Mouse (Mus musculus) thymus, adult 2 months (tissue): ENCODE measurements around the gene Plce1. TPM values are rescaled to one million over a fixed set of nuclear protein-coding genes. Genes with fewer than 3 reads are reported as not detected.

Experiments used
- DNase-seq: peaks from one replicate; pipeline ENCODE4 v3.0.0; 2021
- H3K27ac ChIP-seq: fragments of 200-500 bp; 2 replicates; pipeline ENCODE4 v1.5.1; 2012; ENCODE audit warnings: low read length, control low read depth; ENCODE audit not compliant: control insufficient read depth, insufficient read depth
- H3K27me3 ChIP-seq: fragments of 200-500 bp; 2 replicates; pipeline ENCODE4 v1.6.1; 2012; ENCODE audit warnings: mild to moderate bottlenecking, low read length, moderate library complexity, mixed read lengths; ENCODE audit not compliant: control insufficient read depth, insufficient read depth
- H3K36me3 ChIP-seq: fragments of 200-500 bp; 2 replicates; pipeline ENCODE4 v1.6.1; 2012; ENCODE audit warnings: mild to moderate bottlenecking, low read length, moderate library complexity; ENCODE audit not compliant: control insufficient read depth, insufficient read depth
- H3K4me1 ChIP-seq: fragments of 200-500 bp; replicated peaks from 2 replicates; pipeline ENCODE4 v1.6.1; 2012; ENCODE audit warnings: low read length; ENCODE audit not compliant: control insufficient read depth, insufficient read depth
- H3K4me3 ChIP-seq: fragments of 200-500 bp; 2 replicates; pipeline ENCODE4 v1.5.1; 2012; ENCODE audit warnings: mild to moderate bottlenecking, low read length, control low read depth, moderate library complexity; ENCODE audit not compliant: control insufficient read depth, insufficient read depth
- CTCF ChIP-seq: fragments of 200-500 bp; IDR thresholded peaks from 2 replicates; pipeline ENCODE4 v1.5.1; 2012; ENCODE audit warnings: mild to moderate bottlenecking, control low read depth, low read length, moderate library complexity, borderline replicate concordance; ENCODE audit not compliant: control insufficient read depth, poor library complexity, insufficient read depth; ENCODE audit errors: extremely low read depth
- POLR2A ChIP-seq: fragments of 200-500 bp; IDR thresholded peaks from 2 replicates; pipeline ENCODE4 v1.6.1; 2012; ENCODE audit warnings: mild to moderate bottlenecking, low read length, control low read depth, moderate library complexity; ENCODE audit not compliant: control insufficient read depth, poor library complexity, insufficient read depth; ENCODE audit errors: extremely low read depth
- WGBS: fragments of 180-500 bp; shearing (Covaris S2); methylation state at CpG from one replicate; pipeline ENCODE4 v1.1.7; 2018; 5-methylcytosine and 5-hydroxymethylcytosine counted together
- polyA plus RNA-seq: library from polyadenylated mRNA; depleted of rRNA; stranded (reverse); fragments of >200 nt; gene quantifications from 2 replicates; pipeline ENCODE4 v1.2.3, GENCODE M21; 2012

The Plce1 gene
- polyA plus RNA-seq, 1 experiment: 1.2 TPM

DNA sequence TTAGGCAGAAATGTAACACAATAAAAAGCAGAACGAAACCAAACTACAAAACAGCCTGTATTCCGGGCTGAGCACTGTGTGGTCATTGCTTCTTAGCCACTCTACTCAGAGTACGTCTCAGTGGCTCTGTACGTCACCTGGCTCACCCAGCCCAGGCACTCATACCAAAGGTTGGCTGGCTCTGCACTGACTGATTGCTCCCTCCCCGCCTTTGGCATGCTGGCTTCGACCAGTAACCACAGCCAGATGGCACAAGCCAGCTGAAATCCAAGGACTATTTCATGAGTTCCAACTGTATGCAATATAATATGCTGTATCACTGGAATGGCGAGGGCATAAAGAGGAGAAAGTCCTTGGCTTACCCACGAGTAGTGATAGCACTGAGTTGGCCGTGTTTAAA, 121.9 kb downstream of the Plce1 start:
- no peaks in the 10 kb centered on the region for H3K27me3 ChIP-seq
- TF ChIP-seq CTCF (no peak), POLR2A (no peak)
- no peak overlapping the region for H3K27ac ChIP-seq
- WGBS: 85% methylated on average over 9 of the region's 9 CpGs
- no peaks in the 10 kb centered on the region for H3K4me1 ChIP-seq
- no peak for DNase-seq
- H3K4me3 ChIP-seq: no peak overlapping the region
- H3K36me3 ChIP-seq: no peaks in the 10 kb centered on the region

DNA sequence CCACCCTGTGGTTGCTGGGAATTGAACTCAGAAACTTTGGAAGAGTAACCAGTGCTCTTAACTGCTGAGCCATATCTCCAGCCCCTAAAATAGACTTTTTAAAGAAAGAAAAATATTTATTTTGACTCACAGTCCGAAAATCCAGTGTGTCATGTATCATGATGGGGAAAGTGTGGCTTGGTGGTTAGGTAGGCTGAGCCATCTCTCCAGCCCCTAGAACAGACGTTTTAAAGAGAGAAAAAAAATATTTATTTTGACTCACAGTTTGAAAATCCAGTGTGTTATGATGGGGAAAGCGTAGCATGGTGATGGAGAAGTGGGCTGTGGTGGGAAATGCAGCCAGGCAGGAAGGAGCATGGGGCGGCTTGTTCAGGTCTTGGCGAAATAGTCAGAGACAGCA, 126.3 kb downstream of the Plce1 start:
- TF ChIP-seq CTCF (no peak), POLR2A (no peak)
- 88% methylated on average over 5 of the region's 5 CpGs for WGBS
- no peak for DNase-seq

DNA sequence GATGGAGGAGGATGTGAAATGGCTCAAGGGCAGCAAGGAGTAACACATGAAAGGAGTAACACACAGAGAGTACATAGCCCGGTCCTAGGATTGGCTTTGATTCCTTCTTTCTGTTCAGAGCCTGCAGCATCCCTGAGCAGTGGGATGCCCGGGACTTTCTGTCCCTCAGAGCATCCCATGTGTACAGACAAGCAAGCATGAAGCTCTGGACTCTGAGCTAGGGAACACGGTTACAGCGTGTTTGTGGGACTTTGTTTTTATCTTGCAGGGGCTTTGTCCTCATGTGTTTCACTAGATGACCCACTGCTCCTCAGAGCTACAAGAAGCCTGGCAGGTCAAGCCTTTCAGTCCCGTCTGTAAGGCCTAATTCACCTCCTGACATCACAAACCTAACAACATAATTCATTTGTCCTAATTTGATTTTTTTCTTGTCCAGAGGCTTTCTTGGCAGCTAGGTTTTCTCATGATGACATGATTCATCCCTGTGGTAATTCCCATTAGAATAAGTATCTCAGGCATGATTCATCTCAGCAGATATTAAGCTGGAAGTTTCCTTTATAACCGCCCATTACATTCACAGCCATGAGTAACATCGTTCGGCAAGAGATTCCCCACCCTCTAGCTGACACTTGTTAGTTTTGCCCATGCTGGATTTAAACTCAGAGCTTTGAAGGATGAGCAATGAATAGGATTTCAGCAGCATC, 128.2 kb downstream of the Plce1 start:
- no peak for DNase-seq
- WGBS: 94% methylated on average over 8 of the region's 8 CpGs
- Histone ChIP-seq H3K4me1 (no peaks in the 10 kb centered on the region), H3K27me3 (no peaks in the 10 kb centered on the region), H3K4me3 (no peak overlapping the region), H3K27ac (no peak overlapping the region), H3K36me3 (no peaks in the 10 kb centered on the region)
- TF ChIP-seq POLR2A (no peak), CTCF (no peak)

More for the DNA sequence above, 126.3 kb downstream of the Plce1 start:
- Histone ChIP-seq H3K36me3 (no peaks in the 10 kb centered on the region), H3K27ac (no peak overlapping the region), H3K4me3 (no peak overlapping the region), H3K4me1 (no peaks in the 10 kb centered on the region), H3K27me3 (no peaks in the 10 kb centered on the region)

DNA sequence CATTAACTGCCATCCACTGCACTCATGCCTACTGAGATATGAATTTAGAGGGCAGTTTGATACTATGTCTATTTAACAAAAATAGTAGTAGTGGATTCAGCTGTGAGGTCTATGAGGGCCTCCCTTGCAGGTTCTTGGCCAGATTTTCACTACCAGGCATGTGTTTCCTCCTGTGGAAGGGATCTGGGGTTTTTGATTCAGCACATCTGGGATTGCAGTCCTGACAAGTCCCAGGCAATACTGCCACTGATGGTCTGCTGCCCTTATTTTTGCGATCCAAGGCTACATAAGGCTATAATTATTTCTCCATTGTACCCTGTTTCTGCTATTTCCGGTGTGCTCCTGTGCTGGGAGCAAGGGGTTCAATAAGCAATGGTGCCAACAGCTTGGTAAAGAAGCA, 129.4 kb downstream of the Plce1 start:
- H3K27me3 ChIP-seq: no peaks in the 10 kb centered on the region
- no peak overlapping the region for H3K4me3 ChIP-seq
- no peak for TF ChIP-seq CTCF
- 93% methylated on average over 2 of the region's 2 CpGs for WGBS
- no peak overlapping the region for H3K27ac ChIP-seq
- H3K36me3 ChIP-seq: no peaks in the 10 kb centered on the region
- H3K4me1 ChIP-seq: no peaks in the 10 kb centered on the region
- no peak for DNase-seq

DNA sequence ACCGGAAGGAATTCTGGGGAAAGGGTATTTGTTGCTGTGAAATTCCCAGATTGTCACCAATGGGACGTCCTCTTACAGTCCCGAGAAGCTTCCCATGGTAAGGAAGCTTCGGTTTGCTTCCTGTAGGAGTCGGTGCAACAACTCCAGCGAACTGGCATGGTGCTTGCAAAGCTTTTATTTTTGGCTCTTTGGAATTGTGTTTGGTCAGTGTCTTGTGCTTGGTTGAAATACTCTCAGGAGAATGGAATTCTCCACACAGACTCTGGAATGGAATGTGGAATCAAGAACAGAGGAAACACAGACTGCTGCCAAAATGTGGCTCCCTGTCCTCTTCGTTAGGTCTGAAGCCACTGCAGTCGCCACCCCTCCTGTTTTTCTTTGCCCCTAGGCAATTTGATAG, 129.9 kb downstream of the Plce1 start:
- 95% methylated on average over 8 of the region's 8 CpGs for WGBS
- Histone ChIP-seq H3K27ac (no peak overlapping the region), H3K27me3 (no peaks in the 10 kb centered on the region), H3K4me1 (no peaks in the 10 kb centered on the region), H3K4me3 (no peak overlapping the region), H3K36me3 (no peaks in the 10 kb centered on the region)
- DNase-seq: no peak
- TF ChIP-seq CTCF: no peak
- TF ChIP-seq POLR2A: no peak

DNA sequence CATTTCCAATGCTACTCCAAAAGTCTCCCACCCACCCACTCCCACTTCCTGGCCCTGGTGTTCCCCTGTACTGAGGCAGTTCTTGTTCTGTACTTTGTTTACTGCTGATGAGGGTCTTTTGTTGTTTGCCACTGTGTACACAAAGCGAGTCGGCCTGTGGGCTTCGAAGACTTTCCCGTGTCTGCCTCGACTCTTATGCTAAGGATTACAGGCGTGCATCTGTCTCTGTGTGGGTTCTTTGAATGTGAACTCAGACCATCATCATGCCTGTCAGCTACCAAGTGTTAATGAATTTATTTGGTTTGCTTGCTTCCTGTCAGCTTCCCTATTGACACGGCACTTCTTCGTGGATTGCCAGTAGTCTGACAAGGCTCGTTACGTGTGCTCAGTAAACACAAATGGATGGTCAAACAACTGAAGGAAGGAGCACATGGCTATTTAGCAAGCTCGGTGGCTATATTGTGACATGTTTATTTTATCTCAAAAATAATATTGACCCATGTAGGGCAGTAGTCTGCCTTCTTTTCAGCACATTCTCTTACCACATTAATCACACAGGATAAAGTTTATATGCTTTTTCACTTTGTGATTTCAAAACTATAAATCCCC, 133.3 kb downstream of the Plce1 start:
- no peak overlapping the region for H3K4me3 ChIP-seq
- WGBS: 84% methylated on average over 11 of the region's 11 CpGs
- no peak for DNase-seq
- H3K27ac ChIP-seq: no peak overlapping the region
- TF ChIP-seq POLR2A (no peak), CTCF (no peak)
- H3K36me3 ChIP-seq: no peaks in the 10 kb centered on the region
- no peaks in the 10 kb centered on the region for H3K4me1 ChIP-seq
- no peaks in the 10 kb centered on the region for H3K27me3 ChIP-seq

DNA sequence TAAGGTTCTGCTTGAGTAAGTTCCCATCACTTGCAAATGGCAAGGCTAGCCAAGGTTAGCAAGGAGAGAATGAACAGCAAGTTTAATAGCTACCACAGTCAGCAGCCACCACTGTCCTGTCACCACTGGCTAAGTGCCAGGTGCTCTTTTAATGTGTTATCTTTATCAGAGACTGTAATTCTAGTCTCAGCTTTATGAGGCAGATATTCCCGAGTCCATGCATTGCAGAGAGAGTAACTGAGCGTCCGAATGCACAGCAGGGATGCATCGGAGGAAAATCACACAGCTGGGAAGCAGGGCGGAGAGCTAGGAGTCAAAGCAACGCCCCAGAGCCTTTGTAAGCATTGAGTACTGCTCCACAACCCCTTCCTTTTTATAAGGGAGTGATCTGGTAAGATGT, 134.4 kb downstream of the Plce1 start:
- H3K27ac ChIP-seq: no peak overlapping the region
- WGBS: 76% methylated on average over 6 of the region's 6 CpGs
- DNase-seq: no peak

More for the DNA sequence above, 134.4 kb downstream of the Plce1 start:
- TF ChIP-seq CTCF: no peak
- TF ChIP-seq POLR2A: no peak
- Histone ChIP-seq H3K4me1 (no peaks in the 10 kb centered on the region), H3K27me3 (no peaks in the 10 kb centered on the region), H3K4me3 (no peak overlapping the region), H3K36me3 (no peaks in the 10 kb centered on the region)
